Mouse (Mus musculus): ENCODE data around the gene Ahnak2. TPM values are rescaled to one million over a fixed set of nuclear protein-coding genes. Genes with fewer than 3 reads are reported as not detected.

Ahnak2 gene
- polyA plus RNA-seq, 2 experiments = 0.06 to 0.13 TPM

GRCm38 (mm10) chr12:112763176-112763575 lies 39.3 kb downstream of the Ahnak2 start:
- ATAC-seq (ENCODE audit: insufficient read depth) = no peak

GRCm38 (mm10) chr12:112762018-112762417 lies 40.4 kb downstream of the Ahnak2 start:
- Histone ChIP-seq H3K27ac (no peak overlapping the region), H3K4me3 (ENCODE audit: insufficient read depth in 1 of 2, low read depth in 2 of 2, low read length in 2 of 2) (0 out of 4 replicates have a peak overlapping the region, but pooled peaks of 1 of the 2 experiments have one; percentile 13), H3K27me3 (ENCODE audit: control insufficient read depth, insufficient read depth, low read length) (no peaks in the 10 kb centered on the region), H3K9ac (replicated peaks) (no peak overlapping the region), H3K4me2 (ENCODE audit: low read depth) (no peak overlapping the region), H3K9me3 (ENCODE audit: control insufficient read depth, low read length) (no peaks in the 10 kb centered on the region), H3K4me1 (replicated peaks; ENCODE audit: control insufficient read depth in 2 of 2, insufficient read depth in 2 of 2, low read length in 1 of 2) (no peaks in the 10 kb centered on the region), H3K36me3 (replicated peaks; ENCODE audit: control insufficient read depth, insufficient read depth, low read depth) (no peaks in the 10 kb centered on the region)
- 49% methylated on average over 3 of the region's 3 CpGs for WGBS (ENCODE audit: insufficient replicate concordance)
- no peak for ATAC-seq (ENCODE audit: insufficient read depth)
- no peak for TF ChIP-seq CTCF (IDR thresholded peaks at IDR 0.05; ENCODE audit: low read depth)
- TF ChIP-seq EP300 (IDR thresholded peaks at IDR 0.05; ENCODE audit: low read depth) = no peak
- no peak for DNase-seq (ENCODE audit: low read depth in 3 of 3, low spot score in 3 of 3)

More at GRCm38 (mm10) chr12:112763176-112763575, 39.3 kb downstream of the Ahnak2 start:
- no peaks in the 10 kb centered on the region for H3K36me3 ChIP-seq (replicated peaks; ENCODE audit: control insufficient read depth, insufficient read depth, low read depth)
- WGBS (ENCODE audit: insufficient replicate concordance) = 61% methylated on average over 4 of the region's 4 CpGs
- H3K27ac ChIP-seq = no peak overlapping the region
- no peak overlapping the region for H3K9ac ChIP-seq (replicated peaks)
- no peaks in the 10 kb centered on the region for H3K27me3 ChIP-seq (ENCODE audit: control insufficient read depth, insufficient read depth, low read length)
- no peaks in the 10 kb centered on the region for H3K9me3 ChIP-seq (ENCODE audit: control insufficient read depth, low read length)
- H3K4me3 ChIP-seq (ENCODE audit: insufficient read depth in 1 of 2, low read depth in 2 of 2, low read length in 2 of 2) = no peak overlapping the region
- no peak for DNase-seq (ENCODE audit: low read depth in 3 of 3, low spot score in 3 of 3)
- H3K4me2 ChIP-seq (ENCODE audit: low read depth) = no peak overlapping the region
- TF ChIP-seq EP300 (IDR thresholded peaks at IDR 0.05; ENCODE audit: low read depth) (no peak), CTCF (IDR thresholded peaks at IDR 0.05; ENCODE audit: low read depth) (no peak)
- H3K4me1 ChIP-seq (replicated peaks; ENCODE audit: control insufficient read depth in 2 of 2, insufficient read depth in 2 of 2, low read length in 1 of 2) = no peaks in the 10 kb centered on the region

- WGBS (ENCODE audit: insufficient replicate concordance) = 25% methylated on average over 4 of the region's 4 CpGs
- DNase-seq (ENCODE audit: low read depth in 3 of 3, low spot score in 3 of 3) (no peak), ATAC-seq (ENCODE audit: insufficient read depth) (no peak)
- Histone ChIP-seq H3K27me3 (ENCODE audit: control insufficient read depth, insufficient read depth, low read length) (no peaks in the 10 kb centered on the region), H3K9me3 (ENCODE audit: control insufficient read depth, low read length) (no peaks in the 10 kb centered on the region), H3K4me1 (replicated peaks; ENCODE audit: control insufficient read depth in 2 of 2, insufficient read depth in 2 of 2, low read length in 1 of 2) (no peaks in the 10 kb centered on the region), H3K4me3 (ENCODE audit: insufficient read depth in 1 of 2, low read depth in 2 of 2, low read length in 2 of 2) (peak overlapping the region in 1 of 2 experiments; percentile 13; a peak in 1 of 4 replicates), H3K36me3 (replicated peaks; ENCODE audit: control insufficient read depth, insufficient read depth, low read depth) (no peaks in the 10 kb centered on the region), H3K27ac (no peak overlapping the region), H3K4me2 (ENCODE audit: low read depth) (no peak overlapping the region), H3K9ac (replicated peaks) (no peak overlapping the region)
- TF ChIP-seq CTCF (IDR thresholded peaks at IDR 0.05; ENCODE audit: low read depth) = no peak
- TF ChIP-seq EP300 (IDR thresholded peaks at IDR 0.05; ENCODE audit: low read depth) = no peak
These were observed 41.0 kb downstream of the Ahnak2 start for GRCm38 (mm10) chr12:112761411-112761810.

- no peaks in the 10 kb centered on the region for H3K36me3 ChIP-seq (replicated peaks; ENCODE audit: control insufficient read depth, insufficient read depth, low read depth)
- no peak for TF ChIP-seq CTCF (IDR thresholded peaks at IDR 0.05; ENCODE audit: low read depth)
- TF ChIP-seq EP300 (IDR thresholded peaks at IDR 0.05; ENCODE audit: low read depth) = no peak
- peak within 1 kb of the TSS; percentile 2; a peak in 2 of 4 replicates for H3K4me3 ChIP-seq (ENCODE audit: insufficient read depth in 1 of 2, low read depth in 2 of 2, low read length in 2 of 2)
- no peaks in the 10 kb centered on the region for H3K27me3 ChIP-seq (ENCODE audit: control insufficient read depth, insufficient read depth, low read length)
- WGBS (ENCODE audit: insufficient replicate concordance) = 22% methylated on average over 4 of the region's 4 CpGs
- H3K9me3 ChIP-seq (ENCODE audit: control insufficient read depth, low read length) = no peaks in the 10 kb centered on the region
- no peaks in the 10 kb centered on the region; a peak in 1 of 4 replicates for H3K4me1 ChIP-seq (replicated peaks; ENCODE audit: control insufficient read depth in 2 of 2, insufficient read depth in 2 of 2, low read length in 1 of 2)
- no peak within 1 kb of the TSS for H3K4me2 ChIP-seq (ENCODE audit: low read depth)
- no peak for ATAC-seq (ENCODE audit: insufficient read depth)
- H3K9ac ChIP-seq (replicated peaks) = no peak within 1 kb of the TSS
- DNase-seq (ENCODE audit: low read depth in 3 of 3, low spot score in 3 of 3) = no peak
- no peak within 1 kb of the TSS for H3K27ac ChIP-seq
These were observed 42.1 kb downstream of the Ahnak2 start, which contains the start of gene Pld4 for GRCm38 (mm10) chr12:112760154-112760926. TSS of gene Pld4 (plus strand) at chr12:112760655.

GRCm38 (mm10) chr12:112759471-112759870 lies 43.0 kb downstream of the Ahnak2 start:
- Histone ChIP-seq H3K4me1 (replicated peaks; ENCODE audit: control insufficient read depth in 2 of 2, insufficient read depth in 2 of 2, low read length in 1 of 2) (no peaks in the 10 kb centered on the region; a peak in 1 of 4 replicates), H3K9me3 (ENCODE audit: control insufficient read depth, low read length) (no peaks in the 10 kb centered on the region), H3K27me3 (ENCODE audit: control insufficient read depth, insufficient read depth, low read length) (no peaks in the 10 kb centered on the region), H3K9ac (replicated peaks) (no peak overlapping the region), H3K4me3 (ENCODE audit: insufficient read depth in 1 of 2, low read depth in 2 of 2, low read length in 2 of 2) (no peak overlapping the region), H3K27ac (no peak overlapping the region), H3K4me2 (ENCODE audit: low read depth) (no peak overlapping the region), H3K36me3 (replicated peaks; ENCODE audit: control insufficient read depth, insufficient read depth, low read depth) (no peaks in the 10 kb centered on the region)
- ATAC-seq (ENCODE audit: insufficient read depth) (no peak), DNase-seq (ENCODE audit: low read depth in 3 of 3, low spot score in 3 of 3) (no peak)
- 60% methylated on average over 3 of the region's 3 CpGs for WGBS (ENCODE audit: insufficient replicate concordance)
- TF ChIP-seq EP300 (IDR thresholded peaks at IDR 0.05; ENCODE audit: low read depth) = no peak
- TF ChIP-seq CTCF (IDR thresholded peaks at IDR 0.05; ENCODE audit: low read depth) = no peak

Data from liver, embryonic 14.5 days (tissue).